Comparison of ENCODE assay signal across 8 mouse cellular contexts in genomic region chr6:47188193-47188592, GRCm38 (mm10).
DNase-seq lines count a peak whose midpoint lies in the region; ATAC-seq and TF ChIP-seq lines count a peak whose summit lies in the region.

No protein-coding gene starts in this region.

- no peak for ATAC-seq in limb, embryonic 11.5 days (ENCODE audit: insufficient number of reproducible peaks, low FRiP score, low TSS enrichment, low read depth)
- ATAC-seq in liver, embryonic 14.5 days (ENCODE audit: insufficient read depth): no peak
- ATAC-seq in heart, embryonic 12.5 days (ENCODE audit: insufficient number of reproducible peaks, low FRiP score): no peak

- no peaks in the 10 kb centered on the region for H3K4me1 ChIP-seq in limb, embryonic 11.5 days (ENCODE audit: control insufficient read depth, insufficient read depth, low read length)
- H3K4me1 ChIP-seq in limb, embryonic 10.5 days: 0 out of 2 replicates have a peak, but pooled peaks cover 11% of the 10 kb centered on the region
- H3K4me1 ChIP-seq in liver, embryonic 14.5 days (replicated peaks; ENCODE audit: control insufficient read depth in 2 of 2, insufficient read depth in 2 of 2, low read length in 1 of 2): peaks cover 4 to 13% of the 10 kb centered on the region in 2 experiments
- peaks cover 11% of the 10 kb centered on the region for H3K4me1 ChIP-seq in heart, embryonic 12.5 days (replicated peaks)

- H3K36me3 ChIP-seq in limb, embryonic 11.5 days (ENCODE audit: control insufficient read depth, insufficient read depth, low read length): no peaks in the 10 kb centered on the region
- no peaks in the 10 kb centered on the region for H3K36me3 ChIP-seq in limb, embryonic 10.5 days
- H3K36me3 ChIP-seq in liver, embryonic 14.5 days (replicated peaks; ENCODE audit: control insufficient read depth, insufficient read depth, low read depth): no peaks in the 10 kb centered on the region
- no peaks in the 10 kb centered on the region for H3K36me3 ChIP-seq in heart, embryonic 12.5 days

- H3K4me2 ChIP-seq in limb, embryonic 11.5 days (ENCODE audit: low read depth, severe bottlenecking): no peak overlapping the region
- H3K4me2 ChIP-seq in liver, embryonic 14.5 days (ENCODE audit: low read depth): no peak overlapping the region
- H3K4me2 ChIP-seq in heart, embryonic 12.5 days: no peak overlapping the region

- no peak for TF ChIP-seq EP300 in liver, embryonic 14.5 days (IDR thresholded peaks at IDR 0.05; ENCODE audit: low read depth)

- peak; percentile 38 for DNase-seq in limb, embryonic 11.5 days (ENCODE audit: low spot score)
- DNase-seq in limb, embryonic 10.5 days (ENCODE audit: low spot score): no peak
- peak; percentile 89 for DNase-seq in R1 (ENCODE audit: low read depth, low spot score)
- peak; percentile 24 to 55 for DNase-seq in cerebellum, postnatal 25 days
- peak; percentile 63 for DNase-seq in kidney, postnatal 10 days
- peak in 1 of 3 experiments; percentile 7 for DNase-seq in liver, embryonic 14.5 days (ENCODE audit: low read depth in 3 of 3, low spot score in 3 of 3)
- peak; percentile 17 for DNase-seq in testis, postnatal 14 days (ENCODE audit: low spot score)

- 67% methylated on average over 7 of the region's 7 CpGs for WGBS in limb, embryonic 11.5 days
- WGBS in limb, embryonic 10.5 days: 70% methylated on average over 7 of the region's 7 CpGs
- WGBS in liver, embryonic 14.5 days (ENCODE audit: insufficient replicate concordance): 47% methylated on average over 7 of the region's 7 CpGs
- WGBS in heart, embryonic 12.5 days: 62% methylated on average over 7 of the region's 7 CpGs

- H3K27ac ChIP-seq in limb, embryonic 11.5 days (replicated peaks; ENCODE audit: low read depth, low read length): no peak overlapping the region
- H3K27ac ChIP-seq in limb, embryonic 10.5 days: no peak overlapping the region
- no peak overlapping the region for H3K27ac ChIP-seq in liver, embryonic 14.5 days
- H3K27ac ChIP-seq in heart, embryonic 12.5 days (ENCODE audit: poor library complexity, severe bottlenecking): no peak overlapping the region

- H3K9ac ChIP-seq in limb, embryonic 11.5 days (ENCODE audit: low read length): no peak overlapping the region
- no peak overlapping the region for H3K9ac ChIP-seq in liver, embryonic 14.5 days (replicated peaks)
- H3K9ac ChIP-seq in heart, embryonic 12.5 days: no peak overlapping the region

- peak; percentile 66 for TF ChIP-seq CTCF in liver, embryonic 14.5 days (IDR thresholded peaks at IDR 0.05; ENCODE audit: low read depth)

- H3K9me3 ChIP-seq in limb, embryonic 11.5 days (ENCODE audit: control insufficient read depth, low read length): no peaks in the 10 kb centered on the region
- H3K9me3 ChIP-seq in limb, embryonic 10.5 days (replicated peaks): no peaks in the 10 kb centered on the region
- no peaks in the 10 kb centered on the region for H3K9me3 ChIP-seq in liver, embryonic 14.5 days (ENCODE audit: control insufficient read depth, low read length)
- H3K9me3 ChIP-seq in heart, embryonic 12.5 days (replicated peaks): no peaks in the 10 kb centered on the region

- H3K4me3 ChIP-seq in limb, embryonic 11.5 days (ENCODE audit: low read depth, low read length): no peak overlapping the region
- no peak overlapping the region for H3K4me3 ChIP-seq in limb, embryonic 10.5 days
- no peak overlapping the region for H3K4me3 ChIP-seq in liver, embryonic 14.5 days (ENCODE audit: insufficient read depth in 1 of 2, low read depth in 2 of 2, low read length in 2 of 2)
- H3K4me3 ChIP-seq in heart, embryonic 12.5 days: no peak overlapping the region

- no peaks in the 10 kb centered on the region for H3K27me3 ChIP-seq in limb, embryonic 11.5 days (ENCODE audit: control insufficient read depth, insufficient read depth, low read length)
- peaks cover 8% of the 10 kb centered on the region; the same call in 1 of the 2 replicates for H3K27me3 ChIP-seq in limb, embryonic 10.5 days (ENCODE audit: low read depth, poor library complexity, severe bottlenecking)
- H3K27me3 ChIP-seq in liver, embryonic 14.5 days (ENCODE audit: control insufficient read depth, insufficient read depth, low read length): no peaks in the 10 kb centered on the region
- no peaks in the 10 kb centered on the region for H3K27me3 ChIP-seq in heart, embryonic 12.5 days (replicated peaks)
